Mouse (Mus musculus) layer of hippocampus, postnatal 14 days (tissue): Measurements from ENCODE around the gene Rpp25. TPM values are rescaled to one million over a fixed set of nuclear protein-coding genes. Genes with fewer than 3 reads are reported as not detected.

Experiments
- DNase-seq, 2 experiments: peaks; one replicate each; pipeline ENCODE4 v3.0.0; 2021 to 2022; ENCODE audit warnings: low spot score in 2 of 2, mixed read lengths in 1 of 2
- total RNA-seq, 2 experiments: library from RNA; stranded (reverse); gene quantifications; 2 replicates each; pipeline ENCODE4 v1.2.3; 2021

The Rpp25 gene
- total RNA-seq, 2 experiments from 2014 or later = 8.0 to 12.2 TPM

DNA sequence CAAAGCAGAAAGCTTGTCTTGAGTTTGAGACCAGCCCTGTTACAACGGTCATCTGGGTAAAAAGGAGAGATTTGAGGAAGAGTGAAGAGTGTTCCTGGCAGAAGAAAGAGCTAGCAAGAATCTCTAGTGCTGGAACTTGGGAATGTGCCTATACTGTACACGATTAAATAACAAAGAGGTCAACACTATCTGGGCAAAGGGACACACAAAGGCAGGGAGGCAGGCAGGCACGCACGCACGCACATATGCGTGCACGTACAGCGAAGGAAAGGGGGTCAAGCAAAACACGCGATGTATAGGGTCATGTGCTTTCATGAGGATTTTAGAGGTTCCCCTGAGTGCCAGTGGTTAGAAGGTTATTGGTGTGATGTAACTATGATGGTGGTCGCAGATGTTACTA is 49.3 kb downstream of the Rpp25 start:
- DNase-seq = no peak

DNA sequence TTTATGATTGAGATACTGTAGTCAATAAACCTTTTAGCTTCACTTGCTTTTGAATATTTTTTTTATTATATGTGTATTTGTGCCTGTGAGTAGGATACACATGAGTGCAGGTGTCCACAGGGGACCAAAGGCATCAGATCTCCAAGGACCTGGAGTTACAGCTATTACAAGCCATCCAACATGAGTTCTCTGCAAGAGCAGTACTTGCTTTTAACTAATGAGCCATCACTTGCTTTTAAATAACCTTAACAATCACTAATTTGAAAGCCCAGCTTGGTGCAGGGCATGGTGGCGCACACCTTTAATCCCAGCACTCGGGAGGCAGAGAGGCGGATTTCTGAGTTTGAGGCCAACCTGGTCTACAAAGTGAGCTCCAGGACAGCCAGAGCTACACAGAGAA is 50.9 kb downstream of the Rpp25 start:
- no peak for DNase-seq

Other genes with a start within 250 kb of the Rpp25 start
- 10 to 100 TPM; 29.8 to 31.4 TPM for gene 1700017B05Rik, start 241.4 kb upstream of the Rpp25 start, total RNA-seq
- gene Ppcdc, start 63.9 kb upstream of the Rpp25 start, total RNA-seq = 10 to 100 TPM; 14.3 to 15.6 TPM
- gene Scamp5, start 36.0 kb upstream of the Rpp25 start, total RNA-seq = 100 to 1,000 TPM; 439 to 441 TPM
- 100 to 1,000 TPM; 465 to 477 TPM for gene Cox5a, start 17.2 kb downstream of the Rpp25 start, total RNA-seq
- 10 to 100 TPM; 20.9 to 23.4 TPM for gene Fam219b, start 33.5 kb downstream of the Rpp25 start, total RNA-seq
- gene Mpi, start 48.7 kb downstream of the Rpp25 start, total RNA-seq = 10 to 100 TPM; 71.3 to 78.8 TPM
- 10 to 100 TPM; 26.6 to 28.0 TPM for gene Scamp2, start 56.9 kb downstream of the Rpp25 start, total RNA-seq
- gene Ulk3, start 85.4 kb downstream of the Rpp25 start, total RNA-seq = 10 to 100 TPM; 24.1 to 24.5 TPM
- 1 to 10 TPM; 2.4 to 3.2 TPM for gene Cplx3, start 102.3 kb downstream of the Rpp25 start, total RNA-seq
- not detected for gene Lman1l, start 116.7 kb downstream of the Rpp25 start, total RNA-seq
- gene Csk, start 149.6 kb downstream of the Rpp25 start, total RNA-seq = 10 to 100 TPM; 41.6 to 49.5 TPM
- not detected for gene Cyp1a2, start 179.7 kb downstream of the Rpp25 start, total RNA-seq
- under 1 TPM; 0.14 to 0.28 TPM for gene Cyp1a1, start 183.9 kb downstream of the Rpp25 start, total RNA-seq
- 10 to 100 TPM; 12.8 to 14.2 TPM for gene Edc3, start 204.5 kb downstream of the Rpp25 start, total RNA-seq